Mouse (Mus musculus): ENCODE data around the gene Tas1r1. TPM values are rescaled to one million over a fixed set of nuclear protein-coding genes. Genes with fewer than 3 reads are reported as not detected.

The Tas1r1 gene
- polyA plus RNA-seq, 1 experiment from 2014 or later: 1.2 TPM

DNA sequence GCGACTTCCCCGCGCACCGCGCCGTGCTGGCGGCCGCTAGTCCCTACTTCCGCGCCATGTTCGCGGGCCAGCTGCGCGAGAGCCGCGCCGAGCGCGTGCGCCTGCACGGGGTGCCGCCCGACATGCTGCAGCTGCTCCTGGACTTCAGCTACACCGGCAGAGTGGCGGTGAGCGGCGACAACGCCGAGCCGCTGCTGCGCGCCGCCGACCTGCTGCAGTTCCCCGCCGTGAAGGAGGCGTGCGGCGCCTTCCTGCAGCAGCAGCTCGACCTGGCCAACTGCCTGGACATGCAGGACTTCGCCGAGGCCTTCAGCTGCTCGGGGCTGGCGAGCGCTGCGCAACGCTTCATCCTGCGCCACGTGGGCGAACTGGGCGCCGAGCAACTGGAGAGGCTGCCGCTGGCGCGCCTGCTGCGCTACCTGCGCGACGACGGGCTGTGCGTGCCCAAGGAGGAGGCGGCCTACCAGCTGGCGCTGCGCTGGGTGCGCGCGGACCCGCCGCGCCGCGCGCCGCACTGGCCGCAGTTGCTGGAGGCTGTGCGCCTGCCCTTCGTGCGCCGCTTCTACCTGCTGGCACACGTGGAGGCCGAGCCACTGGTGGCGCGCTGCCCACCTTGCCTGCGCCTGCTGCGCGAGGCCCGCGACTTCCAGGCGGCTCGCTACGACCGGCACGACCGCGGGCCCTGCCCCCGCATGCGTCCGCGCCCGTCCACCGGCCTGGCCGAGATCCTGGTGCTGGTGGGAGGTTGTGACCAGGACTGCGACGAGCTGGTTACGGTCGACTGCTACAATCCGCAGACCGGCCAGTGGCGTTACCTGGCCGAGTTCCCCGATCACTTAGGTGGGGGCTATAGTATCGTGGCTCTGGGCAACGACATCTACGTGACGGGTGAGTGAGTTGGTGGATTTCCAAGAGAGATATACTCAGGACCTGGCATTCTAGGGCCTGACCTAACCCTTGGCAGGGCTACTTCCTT lies 29.0 kb downstream of the Tas1r1 start:
- 0 out of 2 replicates have a peak, but pooled peaks cover 2% of the 10 kb centered on the region for H3K36me3 ChIP-seq (ENCODE audit: control insufficient read depth, insufficient read depth, low read length)
- H3K9ac ChIP-seq (replicated peaks; ENCODE audit: low read length): peak overlapping the region; percentile 59
- ATAC-seq (ENCODE audit: low FRiP score, low TSS enrichment) (peak; percentile 71), DNase-seq (peak; percentile 77)
- WGBS: under 1% methylated on average over 106 of the region's 115 CpGs
- H3K4me1 ChIP-seq (ENCODE audit: control insufficient read depth, insufficient read depth, low read length): peaks cover 29% of the 10 kb centered on the region
- H3K27me3 ChIP-seq (ENCODE audit: control insufficient read depth, insufficient read depth, low read length): peaks cover 34% of the 10 kb centered on the region
- H3K4me3 ChIP-seq (replicated peaks; ENCODE audit: low read depth, low read length): peak overlapping the region; percentile 67
- no peaks in the 10 kb centered on the region for H3K9me3 ChIP-seq (ENCODE audit: control insufficient read depth, low read length)
- peak overlapping the region; percentile 100 for H3K4me2 ChIP-seq (ENCODE audit: low read length)
- peak overlapping the region; percentile 64 for H3K27ac ChIP-seq (replicated peaks; ENCODE audit: low read depth, low read length)

- Histone ChIP-seq H3K36me3 (ENCODE audit: control insufficient read depth, insufficient read depth, low read length) (no peaks in the 10 kb centered on the region), H3K27me3 (ENCODE audit: control insufficient read depth, insufficient read depth, low read length) (peaks cover 34% of the 10 kb centered on the region), H3K9me3 (ENCODE audit: control insufficient read depth, low read length) (no peaks in the 10 kb centered on the region), H3K4me1 (ENCODE audit: control insufficient read depth, insufficient read depth, low read length) (peaks cover 29% of the 10 kb centered on the region), H3K9ac (replicated peaks; ENCODE audit: low read length) (peak within 1 kb of the TSS; percentile 59), H3K27ac (replicated peaks; ENCODE audit: low read depth, low read length) (peak within 1 kb of the TSS; percentile 64), H3K4me3 (replicated peaks; ENCODE audit: low read depth, low read length) (peak within 1 kb of the TSS; percentile 67), H3K4me2 (ENCODE audit: low read length) (peak within 1 kb of the TSS; percentile 100)
- DNase-seq (peak; percentile 94), ATAC-seq (ENCODE audit: low FRiP score, low TSS enrichment) (peak; percentile 85)
- under 1% methylated on average over 43 of the region's 45 CpGs for WGBS
Observed at GRCm38 (mm10) chr4:152008622-152009075, 29.7 kb downstream of the Tas1r1 start, which contains the start of gene Klhl21. Gene Klhl21 (plus strand): TSS chr4:152008803.

GRCm38 (mm10) chr4:152008148-152008500 lies 30.2 kb downstream of the Tas1r1 start:
- no peak for DNase-seq
- Histone ChIP-seq H3K4me2 (ENCODE audit: low read length) (peak overlapping the region; percentile 100), H3K9me3 (ENCODE audit: control insufficient read depth, low read length) (no peaks in the 10 kb centered on the region), H3K9ac (replicated peaks; ENCODE audit: low read length) (peak overlapping the region; percentile 59; the same call in 1 of the 2 replicates), H3K4me1 (ENCODE audit: control insufficient read depth, insufficient read depth, low read length) (peaks cover 29% of the 10 kb centered on the region), H3K27ac (replicated peaks; ENCODE audit: low read depth, low read length) (no peak overlapping the region), H3K4me3 (replicated peaks; ENCODE audit: low read depth, low read length) (peak overlapping the region; percentile 67), H3K27me3 (ENCODE audit: control insufficient read depth, insufficient read depth, low read length) (peaks cover 34% of the 10 kb centered on the region), H3K36me3 (ENCODE audit: control insufficient read depth, insufficient read depth, low read length) (no peaks in the 10 kb centered on the region)
- ATAC-seq (ENCODE audit: low FRiP score, low TSS enrichment): no peak; the same call in 1 of the 2 replicates
- under 1% methylated on average over 14 of the region's 14 CpGs for WGBS

GRCm38 (mm10) chr4:152007481-152008147 lies 30.8 kb downstream of the Tas1r1 start:
- H3K4me3 ChIP-seq (replicated peaks; ENCODE audit: low read depth, low read length): peak overlapping the region; percentile 67; the same call in 1 of the 2 replicates
- no peak overlapping the region for H3K27ac ChIP-seq (replicated peaks; ENCODE audit: low read depth, low read length)
- peak; percentile 15 for DNase-seq
- no peak for ATAC-seq (ENCODE audit: low FRiP score, low TSS enrichment)
- H3K36me3 ChIP-seq (ENCODE audit: control insufficient read depth, insufficient read depth, low read length): no peaks in the 10 kb centered on the region
- H3K4me2 ChIP-seq (ENCODE audit: low read length): peak overlapping the region; percentile 100
- no peaks in the 10 kb centered on the region for H3K9me3 ChIP-seq (ENCODE audit: control insufficient read depth, low read length)
- peaks cover 34% of the 10 kb centered on the region for H3K27me3 ChIP-seq (ENCODE audit: control insufficient read depth, insufficient read depth, low read length)
- peaks cover 29% of the 10 kb centered on the region for H3K4me1 ChIP-seq (ENCODE audit: control insufficient read depth, insufficient read depth, low read length)
- H3K9ac ChIP-seq (replicated peaks; ENCODE audit: low read length): no peak overlapping the region
- 4% methylated on average over 8 of the region's 8 CpGs for WGBS

GRCm38 (mm10) chr4:152006812-152007211 lies 31.6 kb downstream of the Tas1r1 start:
- ATAC-seq (ENCODE audit: low FRiP score, low TSS enrichment) (no peak), DNase-seq (no peak)
- peaks cover 29% of the 10 kb centered on the region for H3K4me1 ChIP-seq (ENCODE audit: control insufficient read depth, insufficient read depth, low read length)
- H3K27ac ChIP-seq (replicated peaks; ENCODE audit: low read depth, low read length): no peak overlapping the region
- no peaks in the 10 kb centered on the region for H3K9me3 ChIP-seq (ENCODE audit: control insufficient read depth, low read length)
- 15% methylated on average over 3 of the region's 3 CpGs for WGBS
- H3K27me3 ChIP-seq (ENCODE audit: control insufficient read depth, insufficient read depth, low read length): peaks cover 34% of the 10 kb centered on the region
- no peak overlapping the region for H3K9ac ChIP-seq (replicated peaks; ENCODE audit: low read length)
- H3K4me3 ChIP-seq (replicated peaks; ENCODE audit: low read depth, low read length): no peak overlapping the region
- no peak overlapping the region for H3K4me2 ChIP-seq (ENCODE audit: low read length)
- no peaks in the 10 kb centered on the region for H3K36me3 ChIP-seq (ENCODE audit: control insufficient read depth, insufficient read depth, low read length)

DNA sequence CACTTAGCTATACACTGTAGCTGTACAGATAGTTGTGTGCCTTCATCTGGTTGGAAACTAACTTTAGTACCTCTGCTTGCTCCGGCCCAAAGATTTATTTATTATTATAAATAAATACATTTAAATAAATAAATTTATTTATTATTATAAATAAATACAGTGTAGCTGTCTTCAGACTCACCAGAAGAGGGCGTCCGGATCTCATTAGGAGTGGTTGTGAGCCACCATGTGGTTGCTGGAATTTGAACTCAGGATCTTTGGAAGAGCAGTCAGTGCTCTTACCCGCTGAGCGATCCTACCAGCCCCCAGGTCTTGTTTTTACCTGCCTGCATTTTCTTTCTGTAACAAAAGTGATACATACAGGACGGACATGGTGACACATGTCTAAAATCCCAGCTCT lies 32.2 kb downstream of the Tas1r1 start:
- DNase-seq: peak; percentile 14
- 76% methylated on average over 6 of the region's 6 CpGs for WGBS
- H3K4me1 ChIP-seq (ENCODE audit: control insufficient read depth, insufficient read depth, low read length): peaks cover 29% of the 10 kb centered on the region

DNA sequence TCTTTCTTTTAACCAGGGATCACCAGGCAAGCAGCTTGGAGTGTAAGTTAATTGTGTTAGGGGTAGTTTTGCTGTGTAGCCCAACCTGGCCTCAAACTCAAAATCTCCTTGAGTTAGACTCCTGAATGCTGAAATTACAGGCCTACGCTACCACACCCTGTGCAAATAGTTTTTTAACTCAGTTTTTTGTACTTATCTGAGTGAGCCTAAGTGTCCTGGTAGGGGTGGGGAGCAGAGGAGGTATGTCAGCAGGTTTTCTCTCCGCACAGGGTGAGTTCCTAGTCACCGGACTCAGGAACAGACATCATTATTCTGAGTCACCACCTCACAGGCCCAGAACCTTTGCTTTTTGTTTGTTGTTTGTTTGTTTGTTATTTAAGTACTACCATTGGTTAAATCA lies 36.3 kb downstream of the Tas1r1 start:
- no peak overlapping the region for H3K4me3 ChIP-seq (replicated peaks; ENCODE audit: low read depth, low read length)
- H3K4me2 ChIP-seq (ENCODE audit: low read length): no peak overlapping the region
- H3K9ac ChIP-seq (replicated peaks; ENCODE audit: low read length): no peak overlapping the region
- no peaks in the 10 kb centered on the region for H3K9me3 ChIP-seq (ENCODE audit: control insufficient read depth, low read length)
- no peaks in the 10 kb centered on the region for H3K4me1 ChIP-seq (ENCODE audit: control insufficient read depth, insufficient read depth, low read length)
- DNase-seq (no peak), ATAC-seq (ENCODE audit: low FRiP score, low TSS enrichment) (no peak)
- WGBS: 92% methylated on average over 3 of the region's 3 CpGs
- no peak overlapping the region for H3K27ac ChIP-seq (replicated peaks; ENCODE audit: low read depth, low read length)
- peaks cover 8% of the 10 kb centered on the region for H3K27me3 ChIP-seq (ENCODE audit: control insufficient read depth, insufficient read depth, low read length)
- H3K36me3 ChIP-seq (ENCODE audit: control insufficient read depth, insufficient read depth, low read length): no peaks in the 10 kb centered on the region

More for the DNA sequence above, 32.2 kb downstream of the Tas1r1 start:
- H3K27me3 ChIP-seq (ENCODE audit: control insufficient read depth, insufficient read depth, low read length): peaks cover 34% of the 10 kb centered on the region
- H3K27ac ChIP-seq (replicated peaks; ENCODE audit: low read depth, low read length): no peak overlapping the region
- no peak overlapping the region for H3K9ac ChIP-seq (replicated peaks; ENCODE audit: low read length)
- H3K36me3 ChIP-seq (ENCODE audit: control insufficient read depth, insufficient read depth, low read length): no peaks in the 10 kb centered on the region
- no peak overlapping the region for H3K4me3 ChIP-seq (replicated peaks; ENCODE audit: low read depth, low read length)
- no peaks in the 10 kb centered on the region for H3K9me3 ChIP-seq (ENCODE audit: control insufficient read depth, low read length)
- no peak for ATAC-seq (ENCODE audit: low FRiP score, low TSS enrichment)
- no peak overlapping the region for H3K4me2 ChIP-seq (ENCODE audit: low read length)

DNA sequence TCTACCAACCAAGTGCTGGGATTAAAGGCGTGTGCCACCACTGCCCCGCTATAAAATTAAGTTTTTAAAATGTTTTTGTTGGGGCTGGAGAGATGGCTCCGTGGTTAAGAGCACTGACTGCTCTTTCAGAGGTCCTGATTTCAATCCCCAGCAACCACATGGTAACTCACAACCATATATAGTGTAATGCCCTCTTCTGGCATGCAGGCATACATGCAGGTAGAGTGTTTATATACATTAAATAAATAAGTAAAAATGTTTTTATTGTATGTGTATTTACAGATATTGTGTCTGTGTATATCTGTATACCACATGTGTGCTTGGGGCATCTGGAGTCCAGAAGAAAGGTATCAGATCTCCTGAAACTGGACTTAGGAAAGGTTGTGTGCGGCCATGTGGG lies 37.0 kb downstream of the Tas1r1 start:
- Histone ChIP-seq H3K27me3 (ENCODE audit: control insufficient read depth, insufficient read depth, low read length) (peaks cover 1% of the 10 kb centered on the region), H3K9ac (replicated peaks; ENCODE audit: low read length) (no peak overlapping the region), H3K4me2 (ENCODE audit: low read length) (no peak overlapping the region), H3K9me3 (ENCODE audit: control insufficient read depth, low read length) (no peaks in the 10 kb centered on the region), H3K4me3 (replicated peaks; ENCODE audit: low read depth, low read length) (no peak overlapping the region), H3K27ac (replicated peaks; ENCODE audit: low read depth, low read length) (no peak overlapping the region), H3K4me1 (ENCODE audit: control insufficient read depth, insufficient read depth, low read length) (no peaks in the 10 kb centered on the region), H3K36me3 (ENCODE audit: control insufficient read depth, insufficient read depth, low read length) (no peaks in the 10 kb centered on the region)
- 63% methylated on average over 4 of the region's 4 CpGs for WGBS
- no peak for DNase-seq
- no peak for ATAC-seq (ENCODE audit: low FRiP score, low TSS enrichment)

All from midbrain, embryonic 14.5 days (tissue).